Mouse (Mus musculus): Measurements from ENCODE around the gene Robo4. TPM values are rescaled to one million over a fixed set of nuclear protein-coding genes. Genes with fewer than 3 reads are reported as not detected.
A peak's percentile ranks its signal among the peaks of the same experiment; 100 is the strongest.

The Robo4 gene
- polyA plus RNA-seq, 1 experiment from 2014 or later = 9.2 TPM

- H3K4me1 ChIP-seq (ENCODE audit: control insufficient read depth, insufficient read depth, low read length) = peaks cover 17% of the 10 kb centered on the region
- no peak overlapping the region for H3K4me3 ChIP-seq (ENCODE audit: low read length)
- H3K27ac ChIP-seq (ENCODE audit: low read length) = no peak overlapping the region
- H3K9ac ChIP-seq (ENCODE audit: low read length) = no peak overlapping the region; the same call in 1 of the 2 replicates
- no peaks in the 10 kb centered on the region for H3K9me3 ChIP-seq (replicated peaks; ENCODE audit: control insufficient read depth, low read length)
- WGBS = 5% methylated on average over 8 of the region's 8 CpGs
- no peaks in the 10 kb centered on the region for H3K36me3 ChIP-seq (ENCODE audit: control insufficient read depth, insufficient read depth)
- peak overlapping the region; percentile 75; the same call in 1 of the 2 replicates for H3K4me2 ChIP-seq (ENCODE audit: low read depth, low read length)
- H3K27me3 ChIP-seq (ENCODE audit: control insufficient read depth, insufficient read depth, low read length) = peaks cover 86% of the 10 kb centered on the region
- no peak for ATAC-seq (replicated peaks; ENCODE audit: extremely low read depth, insufficient read depth, low FRiP score)
Measured at GRCm38 (mm10) chr9:37455868-37456267, 54.2 kb downstream of the Robo4 start.

GRCm38 (mm10) chr9:37456481-37456910, 54.8 kb downstream of the Robo4 start:
- Histone ChIP-seq H3K27me3 (ENCODE audit: control insufficient read depth, insufficient read depth, low read length) (peaks cover 87% of the 10 kb centered on the region), H3K9ac (ENCODE audit: low read length) (peak overlapping the region; percentile 29), H3K4me2 (ENCODE audit: low read depth, low read length) (peak overlapping the region; percentile 75), H3K27ac (ENCODE audit: low read length) (no peak overlapping the region), H3K9me3 (replicated peaks; ENCODE audit: control insufficient read depth, low read length) (no peaks in the 10 kb centered on the region), H3K4me1 (ENCODE audit: control insufficient read depth, insufficient read depth, low read length) (peaks cover 17% of the 10 kb centered on the region), H3K4me3 (ENCODE audit: low read length) (peak overlapping the region; percentile 49), H3K36me3 (ENCODE audit: control insufficient read depth, insufficient read depth) (no peaks in the 10 kb centered on the region)
- WGBS = under 1% methylated on average over 19 of the region's 20 CpGs
- no peak for ATAC-seq (replicated peaks; ENCODE audit: extremely low read depth, insufficient read depth, low FRiP score)

GRCm38 (mm10) chr9:37457151-37457550, 55.5 kb downstream of the Robo4 start:
- Histone ChIP-seq H3K4me3 (ENCODE audit: low read length) (peak overlapping the region; percentile 49; the same call in 1 of the 2 replicates), H3K9ac (ENCODE audit: low read length) (no peak overlapping the region), H3K36me3 (ENCODE audit: control insufficient read depth, insufficient read depth) (no peaks in the 10 kb centered on the region), H3K27ac (ENCODE audit: low read length) (no peak overlapping the region), H3K4me2 (ENCODE audit: low read depth, low read length) (no peak overlapping the region; the same call in 1 of the 2 replicates), H3K27me3 (ENCODE audit: control insufficient read depth, insufficient read depth, low read length) (peaks cover 93% of the 10 kb centered on the region), H3K9me3 (replicated peaks; ENCODE audit: control insufficient read depth, low read length) (no peaks in the 10 kb centered on the region), H3K4me1 (ENCODE audit: control insufficient read depth, insufficient read depth, low read length) (peaks cover 17% of the 10 kb centered on the region)
- 83% methylated on average over 1 of the region's 1 CpGs for WGBS
- no peak for ATAC-seq (replicated peaks; ENCODE audit: extremely low read depth, insufficient read depth, low FRiP score)

- ATAC-seq (replicated peaks; ENCODE audit: extremely low read depth, insufficient read depth, low FRiP score) = no peak
- Histone ChIP-seq H3K4me2 (ENCODE audit: low read depth, low read length) (peak overlapping the region; percentile 99), H3K4me1 (ENCODE audit: control insufficient read depth, insufficient read depth, low read length) (peaks cover 17% of the 10 kb centered on the region), H3K4me3 (ENCODE audit: low read length) (peak overlapping the region; percentile 62), H3K36me3 (ENCODE audit: control insufficient read depth, insufficient read depth) (no peaks in the 10 kb centered on the region), H3K9me3 (replicated peaks; ENCODE audit: control insufficient read depth, low read length) (no peaks in the 10 kb centered on the region), H3K9ac (ENCODE audit: low read length) (no peak overlapping the region), H3K27ac (ENCODE audit: low read length) (no peak overlapping the region), H3K27me3 (ENCODE audit: control insufficient read depth, insufficient read depth, low read length) (peaks cover 79% of the 10 kb centered on the region)
- 2% methylated on average over 9 of the region's 9 CpGs for WGBS
Measured at GRCm38 (mm10) chr9:37459665-37460042, 58.0 kb downstream of the Robo4 start.

- no peak for ATAC-seq (replicated peaks; ENCODE audit: extremely low read depth, insufficient read depth, low FRiP score)
- Histone ChIP-seq H3K36me3 (ENCODE audit: control insufficient read depth, insufficient read depth) (no peaks in the 10 kb centered on the region), H3K27ac (ENCODE audit: low read length) (no peak overlapping the region), H3K4me1 (ENCODE audit: control insufficient read depth, insufficient read depth, low read length) (peaks cover 17% of the 10 kb centered on the region), H3K9ac (ENCODE audit: low read length) (peak overlapping the region; percentile 43), H3K27me3 (ENCODE audit: control insufficient read depth, insufficient read depth, low read length) (peaks cover 73% of the 10 kb centered on the region), H3K4me3 (ENCODE audit: low read length) (peak overlapping the region; percentile 62), H3K9me3 (replicated peaks; ENCODE audit: control insufficient read depth, low read length) (no peaks in the 10 kb centered on the region), H3K4me2 (ENCODE audit: low read depth, low read length) (peak overlapping the region; percentile 99)
- WGBS = under 1% methylated on average over 81 of the region's 81 CpGs
Measured at GRCm38 (mm10) chr9:37460043-37460960, 58.6 kb downstream of the Robo4 start.

- H3K27ac ChIP-seq (ENCODE audit: low read length) = no peak overlapping the region
- peak overlapping the region; percentile 62 for H3K4me3 ChIP-seq (ENCODE audit: low read length)
- H3K4me2 ChIP-seq (ENCODE audit: low read depth, low read length) = peak overlapping the region; percentile 99
- no peak overlapping the region for H3K9ac ChIP-seq (ENCODE audit: low read length)
- 8% methylated on average over 5 of the region's 5 CpGs for WGBS
- H3K4me1 ChIP-seq (ENCODE audit: control insufficient read depth, insufficient read depth, low read length) = peaks cover 17% of the 10 kb centered on the region
- no peaks in the 10 kb centered on the region for H3K36me3 ChIP-seq (ENCODE audit: control insufficient read depth, insufficient read depth)
- ATAC-seq (replicated peaks; ENCODE audit: extremely low read depth, insufficient read depth, low FRiP score) = no peak
- H3K9me3 ChIP-seq (replicated peaks; ENCODE audit: control insufficient read depth, low read length) = no peaks in the 10 kb centered on the region
- H3K27me3 ChIP-seq (ENCODE audit: control insufficient read depth, insufficient read depth, low read length) = peaks cover 68% of the 10 kb centered on the region
Measured at GRCm38 (mm10) chr9:37460961-37461340, 59.3 kb downstream of the Robo4 start.

- H3K27me3 ChIP-seq (ENCODE audit: control insufficient read depth, insufficient read depth, low read length) = peaks cover 62% of the 10 kb centered on the region
- ATAC-seq (replicated peaks; ENCODE audit: extremely low read depth, insufficient read depth, low FRiP score) = no peak
- H3K9me3 ChIP-seq (replicated peaks; ENCODE audit: control insufficient read depth, low read length) = no peaks in the 10 kb centered on the region
- 5% methylated on average over 3 of the region's 3 CpGs for WGBS
- no peaks in the 10 kb centered on the region for H3K36me3 ChIP-seq (ENCODE audit: control insufficient read depth, insufficient read depth)
- no peak overlapping the region for H3K4me2 ChIP-seq (ENCODE audit: low read depth, low read length)
- H3K27ac ChIP-seq (ENCODE audit: low read length) = no peak overlapping the region
- peaks cover 12% of the 10 kb centered on the region for H3K4me1 ChIP-seq (ENCODE audit: control insufficient read depth, insufficient read depth, low read length)
- no peak overlapping the region for H3K4me3 ChIP-seq (ENCODE audit: low read length)
- H3K9ac ChIP-seq (ENCODE audit: low read length) = no peak overlapping the region
Measured at GRCm38 (mm10) chr9:37461571-37461970, 59.9 kb downstream of the Robo4 start.

- H3K9me3 ChIP-seq (replicated peaks; ENCODE audit: control insufficient read depth, low read length) = no peaks in the 10 kb centered on the region
- H3K4me3 ChIP-seq (ENCODE audit: low read length) = no peak overlapping the region
- 15% methylated on average over 7 of the region's 7 CpGs for WGBS
Measured at GRCm38 (mm10) chr9:37462764-37463163, 61.1 kb downstream of the Robo4 start.

More at GRCm38 (mm10) chr9:37462764-37463163, 61.1 kb downstream of the Robo4 start:
- no peak overlapping the region for H3K27ac ChIP-seq (ENCODE audit: low read length)
- H3K36me3 ChIP-seq (ENCODE audit: control insufficient read depth, insufficient read depth) = no peaks in the 10 kb centered on the region
- H3K27me3 ChIP-seq (ENCODE audit: control insufficient read depth, insufficient read depth, low read length) = peaks cover 50% of the 10 kb centered on the region
- peaks cover 11% of the 10 kb centered on the region for H3K4me1 ChIP-seq (ENCODE audit: control insufficient read depth, insufficient read depth, low read length)
- no peak overlapping the region for H3K4me2 ChIP-seq (ENCODE audit: low read depth, low read length)
- H3K9ac ChIP-seq (ENCODE audit: low read length) = no peak overlapping the region
- ATAC-seq (replicated peaks; ENCODE audit: extremely low read depth, insufficient read depth, low FRiP score) = no peak
